Mouse (Mus musculus): ENCODE measurements around the gene Slc6a13. TPM values are rescaled to one million over a fixed set of nuclear protein-coding genes. Genes with fewer than 3 reads are reported as not detected.
"Not testable (repeated sequence)": the region's sequence is repeated elsewhere in the genome, so short reads cannot be mapped to it uniquely, and the experiment has no call there.

Slc6a13 gene
- polyA plus RNA-seq, 1 experiment, result 3.6 TPM

DNA sequence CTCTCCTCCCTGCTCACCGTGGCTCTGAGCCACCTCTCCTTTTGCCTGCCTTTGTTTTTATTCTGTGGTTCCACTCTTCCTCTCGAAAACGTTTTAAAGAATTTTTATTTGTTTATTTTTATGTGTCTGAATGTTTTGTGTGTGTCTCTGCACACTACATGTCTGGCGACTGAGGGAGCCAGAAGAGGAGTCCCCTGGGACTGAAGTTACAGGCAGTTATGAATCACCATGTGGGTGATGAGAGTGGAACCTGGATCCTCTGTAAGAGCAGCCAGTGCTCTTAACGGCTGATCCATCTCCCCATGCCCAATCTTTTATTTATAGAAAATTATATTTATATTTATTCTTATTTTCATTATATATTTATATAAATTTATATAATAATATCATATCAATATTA is 44.3 kb downstream of the Slc6a13 start:
- whole genome bisulfite sequencing, result 55% methylated on average over 5 of the region's 5 CpGs
- no peak for TF ChIP-seq POLR2A (IDR thresholded peaks at IDR 0.05; ENCODE audit: borderline replicate concordance, control insufficient read depth, low read depth, low read length)
- no peak for TF ChIP-seq CTCF (IDR thresholded peaks at IDR 0.05; ENCODE audit: control insufficient read depth, insufficient read depth, low read length)
- Histone ChIP-seq H3K27ac (ENCODE audit: control insufficient read depth, insufficient read depth, low read depth, low read length, poor library complexity) (no peak overlapping the region), H3K4me3 (replicated peaks; ENCODE audit: control insufficient read depth, low read depth, low read length) (no peak overlapping the region), H3K4me1 (ENCODE audit: control insufficient read depth, insufficient read depth, low read length) (peaks cover 4% of the 10 kb centered on the region)

- TF ChIP-seq CTCF (IDR thresholded peaks at IDR 0.05; ENCODE audit: control insufficient read depth, insufficient read depth, low read length) (no peak), POLR2A (IDR thresholded peaks at IDR 0.05; ENCODE audit: borderline replicate concordance, control insufficient read depth, low read depth, low read length) (no peak)
- no peak overlapping the region for H3K27ac ChIP-seq (ENCODE audit: control insufficient read depth, insufficient read depth, low read depth, low read length, poor library complexity)
- peaks cover 4% of the 10 kb centered on the region for H3K4me1 ChIP-seq (ENCODE audit: control insufficient read depth, insufficient read depth, low read length)
- H3K4me3 ChIP-seq (replicated peaks; ENCODE audit: control insufficient read depth, low read depth, low read length), result no peak overlapping the region
- 77% methylated on average over 8 of the region's 8 CpGs for WGBS
These were observed 46.4 kb downstream of the Slc6a13 start for GRCm38 (mm10) chr6:121346428-121346827.

DNA sequence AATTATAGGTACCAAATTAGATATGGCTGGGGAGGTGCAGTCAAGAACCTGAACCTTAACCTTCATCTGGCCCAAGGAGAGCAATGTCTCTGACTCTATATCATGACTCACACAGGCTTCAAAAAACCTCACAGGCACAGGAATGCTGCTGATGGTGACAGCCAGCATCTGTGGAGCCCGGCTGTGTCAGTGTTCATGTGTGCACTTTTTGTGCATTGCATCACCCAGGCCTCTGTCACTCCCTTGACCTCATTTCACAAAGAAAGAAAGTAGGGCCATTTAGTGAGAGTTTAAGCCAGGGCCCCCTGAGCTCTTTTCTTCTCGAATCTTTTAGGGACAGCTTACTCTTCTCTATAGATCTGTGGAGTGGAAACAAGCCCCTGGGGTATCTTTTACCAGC is 52.2 kb downstream of the Slc6a13 start:
- Histone ChIP-seq H3K4me1 (ENCODE audit: control insufficient read depth, insufficient read depth, low read length) (no peaks in the 10 kb centered on the region), H3K4me3 (replicated peaks; ENCODE audit: control insufficient read depth, low read depth, low read length) (no peak overlapping the region), H3K27ac (ENCODE audit: control insufficient read depth, insufficient read depth, low read depth, low read length, poor library complexity) (no peak overlapping the region)
- TF ChIP-seq CTCF (IDR thresholded peaks at IDR 0.05; ENCODE audit: control insufficient read depth, insufficient read depth, low read length) (no peak), POLR2A (IDR thresholded peaks at IDR 0.05; ENCODE audit: borderline replicate concordance, control insufficient read depth, low read depth, low read length) (no peak)
- 55% methylated on average over 2 of the region's 2 CpGs for WGBS

DNA sequence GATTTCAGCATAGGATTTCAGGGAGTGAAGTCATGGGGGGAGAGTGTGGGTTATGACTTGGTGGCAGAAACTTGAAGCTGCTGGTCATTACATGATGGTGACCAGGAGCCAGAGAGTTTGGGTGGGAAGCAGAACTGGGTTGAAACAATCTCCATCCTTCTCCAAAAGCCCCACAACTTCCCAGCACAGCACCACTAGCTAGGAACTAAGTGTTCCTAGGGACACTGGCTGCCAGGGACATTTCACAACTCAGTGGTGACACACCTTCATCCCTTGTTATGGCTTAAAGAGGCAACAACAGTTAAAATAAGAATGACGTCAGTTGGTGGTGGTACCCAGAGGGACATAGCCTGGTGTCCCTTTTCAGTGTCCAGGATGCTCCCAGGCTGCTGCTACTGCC is 56.0 kb downstream of the Slc6a13 start:
- Histone ChIP-seq H3K4me3 (replicated peaks; ENCODE audit: control insufficient read depth, low read depth, low read length) (no peak overlapping the region), H3K27ac (ENCODE audit: control insufficient read depth, insufficient read depth, low read depth, low read length, poor library complexity) (no peak overlapping the region), H3K4me1 (ENCODE audit: control insufficient read depth, insufficient read depth, low read length) (no peaks in the 10 kb centered on the region)
- TF ChIP-seq CTCF (IDR thresholded peaks at IDR 0.05; ENCODE audit: control insufficient read depth, insufficient read depth, low read length) (no peak), POLR2A (IDR thresholded peaks at IDR 0.05; ENCODE audit: borderline replicate concordance, control insufficient read depth, low read depth, low read length) (no peak)
- 80% methylated on average over 1 of the region's 1 CpGs for WGBS

GRCm38 (mm10) chr6:121357232-121357631 is 57.2 kb downstream of the Slc6a13 start:
- 87% methylated on average over 6 of the region's 6 CpGs for WGBS
- no peak overlapping the region for H3K4me3 ChIP-seq (replicated peaks; ENCODE audit: control insufficient read depth, low read depth, low read length)
- no peaks in the 10 kb centered on the region for H3K4me1 ChIP-seq (ENCODE audit: control insufficient read depth, insufficient read depth, low read length)
- H3K27ac ChIP-seq (ENCODE audit: control insufficient read depth, insufficient read depth, low read depth, low read length, poor library complexity), result no peak overlapping the region
- TF ChIP-seq POLR2A (IDR thresholded peaks at IDR 0.05; ENCODE audit: borderline replicate concordance, control insufficient read depth, low read depth, low read length) (no peak), CTCF (IDR thresholded peaks at IDR 0.05; ENCODE audit: control insufficient read depth, insufficient read depth, low read length) (no peak)

- WGBS, result 79% methylated on average over 6 of the region's 6 CpGs
- no peak for TF ChIP-seq POLR2A (IDR thresholded peaks at IDR 0.05; ENCODE audit: borderline replicate concordance, control insufficient read depth, low read depth, low read length)
- TF ChIP-seq CTCF (IDR thresholded peaks at IDR 0.05; ENCODE audit: control insufficient read depth, insufficient read depth, low read length), result no peak
- H3K4me3 ChIP-seq (replicated peaks; ENCODE audit: control insufficient read depth, low read depth, low read length), result no peak overlapping the region
- no peak overlapping the region for H3K27ac ChIP-seq (ENCODE audit: control insufficient read depth, insufficient read depth, low read depth, low read length, poor library complexity)
- no peaks in the 10 kb centered on the region for H3K4me1 ChIP-seq (ENCODE audit: control insufficient read depth, insufficient read depth, low read length)
These were observed 63.0 kb downstream of the Slc6a13 start for GRCm38 (mm10) chr6:121363061-121363460.

- 75% methylated on average over 4 of the region's 4 CpGs for whole genome bisulfite sequencing
- no peak overlapping the region for H3K27ac ChIP-seq (ENCODE audit: control insufficient read depth, insufficient read depth, low read depth, low read length, poor library complexity)
- no peaks in the 10 kb centered on the region for H3K4me1 ChIP-seq (ENCODE audit: control insufficient read depth, insufficient read depth, low read length)
- TF ChIP-seq CTCF (IDR thresholded peaks at IDR 0.05; ENCODE audit: control insufficient read depth, insufficient read depth, low read length) (no peak), POLR2A (IDR thresholded peaks at IDR 0.05; ENCODE audit: borderline replicate concordance, control insufficient read depth, low read depth, low read length) (no peak)
- no peak overlapping the region for H3K4me3 ChIP-seq (replicated peaks; ENCODE audit: control insufficient read depth, low read depth, low read length)
These were observed 63.9 kb downstream of the Slc6a13 start for GRCm38 (mm10) chr6:121363956-121364355.

DNA sequence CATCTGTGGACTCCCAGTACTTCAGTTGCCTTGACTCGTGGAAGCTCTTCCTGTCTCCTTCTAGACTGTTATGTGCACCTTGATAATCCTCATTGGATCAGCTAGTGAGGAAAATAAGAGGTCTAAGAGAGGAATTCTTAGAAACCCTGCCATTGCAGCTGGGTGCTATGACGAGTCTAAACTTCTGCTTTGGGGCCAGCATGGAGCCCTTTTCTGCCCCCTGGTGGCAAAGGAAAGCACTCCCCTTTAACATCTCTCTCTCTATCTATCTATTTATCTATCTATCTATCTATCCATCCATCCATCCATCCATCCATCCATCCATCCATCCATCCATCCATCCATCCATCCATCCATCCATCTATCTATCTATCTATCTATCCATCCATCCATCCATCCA is 66.5 kb downstream of the Slc6a13 start:
- H3K4me3 ChIP-seq (replicated peaks; ENCODE audit: control insufficient read depth, low read depth, low read length); H3K4me1 ChIP-seq (ENCODE audit: control insufficient read depth, insufficient read depth, low read length); H3K27ac ChIP-seq (ENCODE audit: control insufficient read depth, insufficient read depth, low read depth, low read length, poor library complexity): not testable (repeated sequence)
- TF ChIP-seq CTCF (IDR thresholded peaks at IDR 0.05; ENCODE audit: control insufficient read depth, insufficient read depth, low read length), result peak; percentile 64
- WGBS, result 5% methylated on average over 2 of the region's 2 CpGs

DNA sequence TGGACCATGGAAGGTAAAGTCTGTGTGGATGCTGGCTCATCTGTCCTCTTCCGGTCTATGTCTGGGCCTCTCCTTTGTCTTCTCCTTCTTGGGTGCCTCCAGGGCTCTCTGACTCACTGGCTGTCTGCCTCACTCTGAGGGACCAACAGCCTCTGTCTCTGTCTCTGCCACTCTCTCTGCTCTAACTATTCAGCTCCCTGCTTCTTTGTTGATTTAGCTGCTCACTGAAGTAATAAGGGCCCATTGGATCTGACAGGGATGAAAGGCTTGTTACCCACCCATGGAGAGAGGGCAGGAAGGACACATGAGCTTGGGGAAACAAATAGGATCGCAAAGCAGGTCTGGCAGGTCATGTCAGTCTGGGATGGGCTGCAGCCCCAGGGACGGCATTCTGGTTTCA is 67.1 kb downstream of the Slc6a13 start:
- TF ChIP-seq POLR2A (IDR thresholded peaks at IDR 0.05; ENCODE audit: borderline replicate concordance, control insufficient read depth, low read depth, low read length) (no peak), CTCF (IDR thresholded peaks at IDR 0.05; ENCODE audit: control insufficient read depth, insufficient read depth, low read length) (no peak)
- WGBS, result 81% methylated on average over 3 of the region's 3 CpGs
- H3K4me1 ChIP-seq (ENCODE audit: control insufficient read depth, insufficient read depth, low read length), result no peaks in the 10 kb centered on the region
- H3K27ac ChIP-seq (ENCODE audit: control insufficient read depth, insufficient read depth, low read depth, low read length, poor library complexity), result no peak overlapping the region
- H3K4me3 ChIP-seq (replicated peaks; ENCODE audit: control insufficient read depth, low read depth, low read length), result no peak overlapping the region
